Mouse (Mus musculus): ENCODE measurements around the gene Cnpy1.

The Cnpy1 gene

GRCm38 (mm10) chr5:28161938-28162402 is 83.6 kb downstream of the Cnpy1 start:
- no peak for DNase-seq

GRCm38 (mm10) chr5:28161383-28161937 is 84.1 kb downstream of the Cnpy1 start:
- no peak for DNase-seq

GRCm38 (mm10) chr5:28159891-28160470 is 85.6 kb downstream of the Cnpy1 start:
- DNase-seq = no peak

- no peak for DNase-seq
Measured at GRCm38 (mm10) chr5:28159072-28159458, 86.5 kb downstream of the Cnpy1 start.

DNA sequence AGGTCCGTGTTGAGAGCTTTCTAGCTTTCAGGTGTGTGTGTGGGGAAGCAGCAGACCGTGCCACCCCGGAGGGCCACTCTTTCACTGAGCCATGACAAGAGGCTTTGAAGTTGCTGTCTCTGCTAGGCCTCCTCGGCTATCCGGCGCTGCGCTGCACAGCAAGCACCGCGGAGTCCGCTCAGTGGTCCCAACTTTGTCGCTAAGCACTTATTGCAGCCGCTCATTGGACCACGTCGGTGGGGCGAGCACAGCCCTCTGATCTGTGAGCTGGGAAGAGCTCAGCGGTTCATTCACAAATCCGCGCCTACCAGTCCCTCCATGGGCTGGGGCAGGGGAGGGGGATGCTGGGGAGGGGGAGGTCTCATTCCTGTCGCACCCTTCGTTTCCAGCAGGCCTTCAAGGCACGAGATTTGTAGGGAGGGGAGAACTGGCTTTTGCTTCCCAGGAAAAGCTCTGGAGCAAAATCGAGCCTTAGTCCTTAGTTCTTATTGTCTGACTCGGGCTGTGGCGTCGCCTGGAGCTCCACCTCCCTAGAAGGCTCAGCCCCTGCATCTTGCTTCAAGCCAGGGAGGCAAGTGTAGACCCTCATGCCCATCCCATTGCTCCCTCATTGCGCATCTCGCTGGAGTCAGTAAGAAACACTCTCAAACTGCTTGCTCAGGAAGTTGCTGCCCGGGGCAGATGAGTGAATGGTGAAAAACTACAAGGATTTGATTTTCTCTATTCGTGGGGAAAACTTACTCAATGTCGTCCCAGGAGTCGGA is 87.1 kb downstream of the Cnpy1 start:
- no peak for DNase-seq

DNA sequence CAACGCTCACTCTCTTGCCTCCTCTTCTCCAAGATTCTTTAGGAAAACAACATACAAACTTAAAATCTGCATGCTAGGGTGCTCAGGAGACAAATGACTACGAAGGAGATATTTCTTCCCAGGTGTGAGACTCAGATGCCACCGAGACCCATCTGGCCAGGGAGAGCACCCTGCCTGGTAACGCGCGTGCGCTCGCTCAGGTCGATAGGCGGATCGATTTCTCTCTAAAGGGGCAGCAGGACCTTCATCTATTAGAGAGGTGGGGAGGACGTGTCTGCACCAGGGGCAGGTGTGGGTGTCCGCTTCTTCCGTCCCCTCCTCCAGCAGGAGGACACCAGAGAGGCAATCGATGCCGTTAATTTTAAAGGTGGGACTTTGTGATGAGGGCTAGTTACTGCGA is 87.8 kb downstream of the Cnpy1 start:
- DNase-seq = no peak

GRCm38 (mm10) chr5:28157044-28157730 is 88.4 kb downstream of the Cnpy1 start:
- no peak for DNase-seq

Measured in kidney, postnatal 25 days (tissue).